Mouse (Mus musculus): ENCODE measurements around the gene Asgr1.
"Not testable (repeated sequence)": the region's sequence is repeated elsewhere in the genome, so short reads cannot be mapped to it uniquely, and the experiment has no call there.

Asgr1 gene

DNA sequence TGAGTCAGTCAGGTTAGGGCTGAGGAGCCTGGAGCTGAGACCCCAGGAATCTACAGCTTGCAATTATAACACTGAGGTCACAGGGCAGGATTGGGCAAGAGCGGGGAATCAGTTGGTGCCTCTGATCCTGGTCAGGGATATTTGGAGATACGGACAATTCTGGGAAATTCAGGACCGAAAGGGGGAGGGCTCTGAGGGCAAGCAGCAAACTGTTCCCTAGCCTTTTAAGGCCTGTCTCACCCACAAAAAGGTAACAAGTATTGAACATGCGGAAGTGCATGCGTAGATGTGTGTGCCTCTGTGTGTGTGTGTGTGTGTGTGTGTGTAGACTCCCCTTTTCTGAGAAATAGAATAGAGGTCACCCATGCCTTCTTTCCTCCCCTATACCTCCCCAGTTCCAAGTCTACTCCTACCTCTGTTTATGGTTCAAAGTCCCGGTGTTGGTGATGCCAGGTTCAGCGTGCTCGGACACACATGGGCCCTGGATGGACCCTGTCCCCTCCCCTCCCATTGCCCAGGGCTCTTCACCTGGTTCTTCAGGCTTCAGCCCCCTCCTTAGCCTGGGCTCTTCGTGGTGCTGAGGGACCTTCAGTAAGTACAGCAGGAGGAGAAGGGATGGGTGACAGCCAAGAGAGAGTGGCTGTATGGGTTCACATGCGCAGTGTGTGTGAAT lies at the start of gene Asgr1:
Asgr1 (plus strand) TSS at position 188 of the 673 bp plus-strand sequence.
- DNase-seq, result peak; percentile 20

DNA sequence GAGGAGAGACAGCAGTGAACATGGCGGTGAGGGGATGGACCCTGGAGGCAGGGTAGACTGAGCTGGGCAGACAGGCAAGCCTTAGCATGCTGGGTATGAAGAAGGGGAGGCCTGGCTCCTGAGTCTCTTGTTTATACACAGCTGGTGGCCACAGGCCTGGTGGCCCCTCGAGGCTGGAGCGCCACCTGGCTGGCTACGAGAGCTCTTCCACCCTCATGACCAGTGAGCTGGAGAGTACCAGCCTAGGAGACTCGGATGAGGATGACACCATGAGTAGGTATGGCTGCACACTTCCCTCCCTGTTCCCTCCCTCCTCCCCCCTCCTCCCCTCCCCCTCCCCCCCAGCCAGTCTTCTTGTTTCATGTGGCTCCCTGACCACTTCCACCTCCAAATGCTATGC lies 48.4 kb upstream of the Asgr1 start:
- no peak for DNase-seq

DNA sequence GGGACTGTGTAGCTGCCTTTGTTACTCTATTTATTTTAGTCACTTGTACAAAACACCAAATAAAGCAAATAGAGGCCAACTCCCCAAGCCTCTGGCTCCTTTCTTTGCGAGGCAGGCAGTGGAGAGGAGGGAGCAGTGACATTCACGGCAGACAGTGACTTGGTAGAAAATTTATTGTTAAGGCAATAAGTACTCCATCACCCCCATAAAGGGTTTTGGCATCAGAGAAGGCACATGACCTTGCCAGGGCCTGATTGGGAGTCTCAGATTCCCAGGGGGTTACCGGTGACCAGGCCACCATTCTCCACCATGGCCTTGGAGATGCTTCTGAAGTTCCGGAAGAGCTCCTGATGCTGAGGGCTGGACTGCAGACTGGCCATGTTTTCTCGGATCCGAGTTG lies 43.9 kb upstream of the Asgr1 start:
- DNase-seq, result no peak

DNA sequence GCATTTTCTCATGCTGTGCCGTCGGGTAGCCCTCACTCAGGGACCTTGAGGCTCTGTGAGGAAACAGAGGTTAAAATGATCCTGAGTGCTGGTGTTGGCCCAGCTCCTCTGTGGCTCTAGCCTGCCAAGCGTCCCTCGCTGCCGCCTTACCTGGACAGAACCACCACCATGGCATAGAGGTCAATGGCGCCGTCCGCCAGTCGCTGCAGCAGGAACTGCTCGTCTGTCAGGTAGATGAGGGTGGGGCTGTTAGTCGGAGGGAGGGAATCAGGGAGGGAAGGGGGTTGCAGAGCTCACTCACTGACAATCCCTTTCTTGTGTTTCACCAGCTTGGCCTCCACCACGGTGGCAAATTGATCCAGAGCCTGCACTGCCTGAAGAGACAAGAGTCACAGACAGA lies 43.3 kb upstream of the Asgr1 start:
- no peak for DNase-seq

DNA sequence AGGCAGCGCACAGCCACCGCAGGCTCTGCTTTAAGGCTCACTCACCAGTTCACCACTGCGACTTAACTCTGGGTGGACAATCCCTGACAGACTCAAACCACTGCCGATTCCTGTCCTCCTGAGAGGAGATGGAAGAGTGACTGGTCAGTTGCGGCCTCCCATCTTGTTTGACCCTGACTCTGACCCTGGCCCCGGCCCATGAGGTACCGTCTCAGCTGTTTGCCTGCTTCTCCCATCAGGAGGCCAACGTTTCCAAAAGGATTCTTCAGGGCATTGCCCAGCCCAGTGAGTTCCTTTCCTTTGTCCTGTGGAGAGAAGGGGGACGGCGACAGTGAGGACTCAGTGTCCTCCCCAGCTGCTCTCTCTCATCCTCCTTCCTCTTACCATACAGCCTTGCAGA lies 42.9 kb upstream of the Asgr1 start:
- DNase-seq, result no peak

DNA sequence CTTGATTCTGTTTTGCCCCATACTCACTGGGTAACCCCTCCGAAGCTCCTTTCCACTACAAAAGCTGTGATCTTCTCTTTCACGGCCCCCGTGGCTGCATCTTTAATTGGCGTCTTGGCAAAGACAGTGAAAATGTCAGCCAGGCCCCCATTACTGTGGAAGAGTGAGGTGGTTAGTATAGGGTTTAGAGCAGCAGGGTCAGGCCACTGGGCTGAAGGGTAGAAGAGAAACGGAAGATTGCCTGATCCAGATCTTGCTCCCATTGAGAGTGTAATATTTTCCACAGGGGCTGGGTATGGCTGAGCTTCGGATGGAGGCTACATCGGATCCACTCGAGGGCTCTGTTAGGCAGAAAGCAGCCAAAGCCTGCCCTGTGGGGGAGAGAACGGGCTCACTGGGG lies 41.0 kb upstream of the Asgr1 start:
- no peak for DNase-seq

DNA sequence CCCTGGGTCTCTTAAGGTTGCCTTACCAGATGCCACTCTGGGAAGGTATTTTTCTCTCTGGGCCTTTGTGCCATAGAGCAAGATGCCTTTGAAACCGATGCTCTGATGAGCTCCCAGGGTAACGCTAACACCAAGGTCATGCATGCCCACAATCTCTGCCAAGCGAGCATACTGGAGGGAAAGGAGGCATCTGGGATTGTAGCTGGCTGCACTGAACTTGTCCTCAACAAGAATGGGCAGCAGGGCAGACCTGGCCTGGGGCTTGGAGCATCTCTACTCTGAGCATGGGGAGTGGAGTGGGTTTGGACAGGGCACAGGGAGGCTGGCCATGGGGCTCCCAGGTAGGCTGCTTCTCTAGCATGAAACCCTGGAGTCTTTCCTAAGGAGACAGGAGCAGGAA lies 40.5 kb upstream of the Asgr1 start:
- DNase-seq, result no peak

DNA sequence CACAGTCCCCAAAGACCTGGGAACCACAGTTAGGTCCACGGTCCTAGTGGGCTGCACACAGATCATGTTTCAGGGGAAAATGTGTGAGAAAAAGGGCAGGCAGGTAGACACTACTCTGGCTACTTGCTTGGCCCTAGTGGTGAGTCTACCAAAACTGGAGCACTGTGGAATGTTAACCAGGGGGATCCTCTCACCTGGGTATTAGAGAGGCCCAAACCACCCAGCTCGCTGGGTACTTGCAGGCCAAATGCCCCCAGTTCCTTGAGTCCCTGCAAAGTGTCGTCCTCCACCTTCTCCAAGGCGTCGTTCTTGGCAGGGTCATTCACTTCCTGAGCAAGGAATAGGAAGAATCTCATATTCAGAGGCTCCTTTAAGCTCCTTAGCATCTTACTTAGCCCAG lies 39.8 kb upstream of the Asgr1 start:
- no peak for DNase-seq

DNA sequence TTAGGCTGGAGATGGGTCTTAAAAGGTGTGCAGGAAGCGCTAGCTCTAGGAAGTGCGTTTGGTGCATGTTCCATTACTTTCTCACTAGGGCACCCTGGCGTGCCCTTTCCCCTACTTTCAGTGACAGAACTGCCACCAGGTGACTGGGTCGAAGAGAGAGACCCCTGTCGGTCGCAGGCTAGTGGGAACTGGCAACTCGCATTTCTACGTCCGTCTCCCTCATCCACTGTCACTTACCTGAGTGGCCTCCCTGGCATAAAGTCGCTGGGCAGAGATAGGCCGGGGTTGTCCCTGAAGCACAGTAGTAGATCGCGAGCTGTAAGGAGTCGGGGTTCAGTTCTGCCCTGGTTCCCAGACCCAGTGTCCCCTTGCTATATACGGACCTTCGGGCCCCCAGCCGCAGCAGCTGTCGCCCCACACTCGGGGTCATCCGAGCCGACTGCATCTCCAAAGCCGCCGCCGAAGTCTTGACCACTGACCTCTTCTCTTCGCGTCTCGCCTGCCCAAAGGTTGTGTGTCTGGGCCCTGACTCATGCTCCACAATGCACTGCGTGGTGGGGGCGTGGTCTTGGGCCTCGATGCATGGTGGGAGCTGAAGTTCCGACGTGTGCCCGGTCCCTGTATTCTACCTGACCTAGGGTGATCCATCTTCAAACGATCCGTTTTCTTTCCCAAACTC lies 38.9 kb upstream of the Asgr1 start, which contains the start of gene Acadvl:
Acadvl (minus strand) TSS at position 532 of the 679 bp plus-strand sequence.
- peak; percentile 92 for DNase-seq

DNA sequence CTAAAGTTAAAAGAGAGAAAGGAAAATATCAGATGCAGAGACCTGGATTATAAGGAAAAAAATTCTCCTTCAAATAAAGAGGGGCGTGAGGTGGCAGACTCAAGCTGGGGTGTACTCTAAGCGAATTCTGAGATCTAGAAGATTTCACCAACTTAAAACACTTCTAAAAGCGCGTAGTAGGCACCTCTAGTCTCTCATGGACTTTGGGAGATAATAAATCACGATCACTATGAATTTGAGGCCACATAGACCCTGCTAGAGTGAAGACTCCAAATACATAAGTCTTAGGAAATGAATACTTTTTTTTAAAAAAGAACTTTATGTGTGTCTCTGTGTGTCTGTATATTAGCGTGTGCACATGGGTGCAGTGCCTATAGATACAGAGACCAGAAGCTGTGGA lies 38.2 kb upstream of the Asgr1 start:
- DNase-seq, result no peak

DNA sequence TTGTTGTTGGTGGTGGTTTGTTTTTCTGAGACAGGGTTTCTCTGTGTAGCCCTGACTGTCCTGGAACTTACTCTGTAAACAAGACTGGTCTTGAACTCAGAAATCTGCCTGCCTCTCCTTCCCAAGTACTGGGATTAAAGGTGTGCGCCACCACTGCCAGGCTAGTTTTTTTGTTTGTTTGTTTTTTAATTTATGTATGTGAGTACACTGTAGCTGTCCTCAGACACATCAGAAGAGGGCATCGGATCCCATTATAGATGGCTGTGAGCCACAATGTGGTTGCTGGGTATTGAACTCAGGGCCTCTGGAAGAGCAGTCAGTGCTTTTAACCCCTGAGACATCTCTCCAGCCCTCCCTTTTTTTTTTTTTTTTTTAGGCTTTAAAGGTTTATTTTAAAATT lies 37.7 kb upstream of the Asgr1 start:
- not testable (repeated sequence) for DNase-seq

DNA sequence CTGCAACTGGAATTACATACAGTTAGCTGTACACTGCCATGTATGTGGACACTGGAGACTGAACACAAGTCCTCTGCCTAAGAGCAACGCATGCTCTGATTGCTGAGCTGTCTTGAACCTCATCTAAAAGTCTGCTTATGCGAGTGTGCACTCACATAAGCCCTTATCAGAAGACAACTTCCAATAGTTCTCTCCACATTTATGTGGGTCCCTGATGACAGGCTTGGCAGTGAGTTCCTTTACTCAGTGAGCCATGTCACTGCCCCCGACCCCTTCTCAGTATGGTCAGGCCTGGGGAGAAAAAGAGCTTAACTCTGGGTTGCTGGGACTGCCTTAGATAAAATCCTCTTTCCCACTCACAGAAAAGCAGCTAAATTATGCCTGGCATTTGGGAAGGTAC lies 37.2 kb upstream of the Asgr1 start, which contains the start of gene Dlg4:
Dlg4 (plus strand) TSS at position 274 of the 400 bp plus-strand sequence.
- no peak for DNase-seq

DNA sequence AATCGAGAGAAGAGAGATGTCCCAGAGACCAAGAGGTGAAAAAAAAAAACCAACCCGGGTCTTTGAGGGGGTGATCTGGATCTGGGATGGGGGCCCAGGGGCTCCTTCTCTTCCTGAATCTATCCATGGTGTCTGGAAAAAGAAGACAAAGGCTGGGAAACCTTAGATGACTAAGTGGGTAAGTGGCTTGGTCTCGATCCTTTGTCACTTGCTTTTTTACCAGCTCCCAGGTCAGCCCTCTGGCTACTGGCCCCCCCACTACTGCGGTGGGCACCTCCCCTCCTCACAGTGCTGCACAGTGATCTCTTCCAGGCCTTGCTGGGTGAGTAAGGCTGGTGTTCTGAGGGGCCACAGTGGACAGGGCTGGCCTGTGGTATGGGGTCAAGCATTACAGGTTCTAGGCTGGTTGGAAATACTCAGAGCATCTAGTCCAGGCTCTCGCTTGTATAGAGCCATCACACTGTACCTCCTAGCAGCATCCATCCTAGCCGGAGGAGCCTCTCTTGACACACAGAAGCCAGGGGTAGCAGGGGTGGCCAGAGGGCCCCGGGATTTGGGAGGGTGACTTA lies 36.6 kb upstream of the Asgr1 start:
- DNase-seq, result no peak

DNA sequence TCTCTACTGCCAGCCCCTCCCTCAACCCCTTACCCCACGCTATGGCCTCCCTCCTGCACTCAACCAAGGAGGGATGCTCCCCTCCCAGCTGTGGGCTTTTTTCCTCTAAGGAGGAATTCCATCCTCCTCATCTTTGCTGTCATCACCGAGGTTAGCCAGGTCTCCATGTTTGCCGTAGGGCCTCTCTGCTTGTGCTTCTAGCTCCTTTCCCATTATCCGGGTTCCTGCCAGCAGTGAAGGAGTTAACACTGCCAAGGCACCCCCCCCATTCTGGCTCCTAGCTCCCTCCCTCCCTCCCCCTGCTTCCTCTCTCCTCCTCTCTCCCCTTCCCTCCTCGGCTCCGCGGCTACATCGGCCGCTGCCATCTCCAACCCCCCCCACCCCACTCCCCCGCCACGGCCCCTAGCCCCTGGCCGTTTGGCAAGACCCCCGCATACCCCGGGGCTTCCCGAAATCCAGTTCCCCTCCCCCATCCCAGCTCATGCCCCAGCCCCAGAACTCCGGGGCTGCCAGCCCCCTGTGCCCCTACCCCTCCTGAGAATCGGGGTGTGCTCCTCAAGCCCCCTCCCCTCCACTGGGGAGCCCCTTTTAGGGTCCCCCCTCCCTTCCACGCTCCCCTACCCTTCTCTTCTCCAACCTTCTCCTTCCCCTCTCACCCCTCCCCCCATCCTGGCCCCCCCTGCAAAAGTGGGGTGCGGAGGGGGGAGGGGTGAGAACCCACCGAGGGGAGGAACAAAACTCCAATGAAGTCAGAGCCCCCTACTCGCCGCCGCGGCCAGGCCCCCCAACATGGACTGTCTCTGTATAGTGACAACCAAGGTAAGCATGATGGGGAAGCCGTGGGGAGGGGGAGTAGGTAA lies 35.5 kb upstream of the Asgr1 start:
- no peak for DNase-seq

DNA sequence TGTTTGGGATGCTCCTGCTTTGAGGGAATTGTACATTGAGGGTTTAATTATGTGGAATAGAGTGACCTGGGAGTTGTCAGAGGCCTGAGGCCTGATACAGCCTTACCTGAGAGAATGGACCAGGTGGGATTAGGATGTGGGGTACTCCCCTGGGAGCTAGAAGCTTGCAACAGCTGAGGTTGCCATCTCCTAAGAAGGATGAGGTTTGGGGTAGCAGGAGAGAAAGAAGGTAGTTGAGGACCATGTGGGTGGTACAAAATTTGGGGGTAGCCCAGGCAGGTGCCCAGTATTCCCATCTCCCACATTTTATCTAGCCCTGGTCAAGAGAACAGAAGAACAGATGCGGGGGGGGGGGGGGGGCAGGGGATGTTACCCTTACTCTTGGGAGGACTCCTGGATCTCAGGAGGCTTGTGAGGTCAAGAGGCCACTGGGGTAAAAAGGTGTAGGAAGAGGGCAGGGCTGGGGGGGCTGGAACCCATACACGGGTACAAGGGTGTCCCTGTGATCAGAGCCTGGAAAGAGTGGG lies 34.3 kb upstream of the Asgr1 start:
- no peak for DNase-seq

DNA sequence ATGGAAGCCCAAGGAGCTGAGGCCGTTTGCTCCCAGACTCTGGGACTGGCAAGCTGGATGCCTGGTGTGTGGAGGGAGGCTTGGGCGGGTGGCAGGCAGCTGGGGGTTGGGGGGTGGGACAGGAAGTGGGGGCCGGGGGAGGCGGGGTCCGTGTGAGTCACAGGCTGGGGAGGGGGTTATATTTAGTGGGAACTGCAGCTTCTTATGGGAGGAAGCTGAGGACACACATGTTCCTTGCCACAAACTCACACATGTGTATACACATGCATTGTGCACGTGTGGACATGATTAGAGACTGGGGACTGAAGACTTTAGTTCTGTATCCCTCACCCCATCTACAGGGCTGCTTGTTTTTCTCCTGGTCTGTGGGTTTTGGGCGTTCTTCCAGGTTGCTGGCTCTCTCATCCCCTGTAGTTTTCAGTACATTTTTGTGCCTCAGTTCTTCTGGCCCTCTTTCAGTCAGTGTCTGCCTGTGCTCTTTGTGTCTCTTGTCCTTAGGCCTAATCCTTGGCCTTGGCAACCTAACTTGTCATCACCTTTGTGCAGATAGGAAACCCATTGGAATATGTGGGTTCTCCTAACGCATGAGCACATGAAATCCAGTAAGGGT lies 33.8 kb upstream of the Asgr1 start:
- DNase-seq, result no peak

DNA sequence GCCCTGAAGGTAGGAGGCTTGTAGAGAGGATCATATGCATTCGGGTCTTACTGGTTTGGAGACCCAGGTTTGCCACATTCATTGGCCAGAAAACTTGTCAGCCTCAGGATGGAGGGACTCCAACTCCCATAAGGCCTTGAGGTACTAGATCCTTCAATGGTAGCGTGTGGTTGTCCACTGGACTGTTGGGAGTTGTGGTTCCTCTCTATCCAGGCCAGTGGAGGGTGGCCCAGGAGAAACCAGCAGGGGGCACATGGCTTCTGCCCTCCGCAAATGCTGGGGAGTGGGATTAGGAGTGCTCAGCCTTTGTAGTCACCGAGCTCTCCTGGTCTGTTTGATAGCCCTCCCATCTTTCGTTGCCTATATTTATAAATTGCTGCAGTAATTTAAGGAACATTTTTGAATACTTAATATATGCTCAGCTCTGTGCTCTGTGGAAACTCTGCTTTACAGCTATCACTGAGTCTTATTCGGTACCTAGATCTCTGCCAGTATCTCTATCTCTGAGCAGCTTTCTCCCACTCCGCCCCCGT lies 33.1 kb upstream of the Asgr1 start:
- peak; percentile 75 for DNase-seq

DNA sequence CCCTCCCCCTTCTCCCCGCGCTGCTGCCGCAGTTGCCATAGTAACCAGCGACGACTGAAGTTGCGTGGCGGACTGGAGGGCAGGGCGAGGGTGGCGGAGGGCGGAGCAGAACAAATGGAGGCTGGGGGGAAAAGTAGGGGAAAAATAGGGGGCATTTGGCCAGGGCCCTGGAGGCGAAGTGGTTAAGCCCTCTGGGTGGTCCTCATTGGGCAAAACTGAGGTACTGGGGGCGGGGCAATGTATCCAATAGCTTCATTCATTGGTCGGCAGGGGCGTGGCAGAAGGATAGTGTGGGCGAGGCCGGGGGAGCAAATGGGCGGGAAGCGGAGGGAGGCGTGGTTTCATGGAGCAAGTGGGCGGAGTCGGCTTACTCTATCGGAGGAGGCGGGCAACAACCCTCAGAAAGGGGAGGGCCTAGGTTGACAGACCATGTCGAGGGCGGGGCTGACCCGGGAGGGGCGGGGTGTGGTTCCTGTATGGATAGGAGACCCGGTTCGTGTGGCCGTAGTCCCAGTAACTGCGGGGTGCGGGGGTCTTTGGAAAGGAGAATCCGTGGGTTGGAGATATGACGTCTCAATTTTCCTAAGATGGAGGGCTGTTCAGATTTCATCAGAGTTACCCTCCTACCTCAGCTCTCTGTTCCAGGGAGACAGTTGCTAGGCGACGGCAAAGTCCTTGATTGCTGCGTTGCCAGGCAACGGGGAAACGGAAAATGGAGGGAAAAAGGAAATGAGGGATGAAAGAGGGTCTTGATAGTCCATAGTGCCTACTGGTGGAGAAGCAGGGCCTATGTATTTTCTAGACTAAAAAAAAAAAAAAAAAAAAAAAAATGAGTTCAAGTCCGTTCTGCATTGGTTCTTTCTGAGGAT lies 32.4 kb upstream of the Asgr1 start:
- DNase-seq, result peak; percentile 96

DNA sequence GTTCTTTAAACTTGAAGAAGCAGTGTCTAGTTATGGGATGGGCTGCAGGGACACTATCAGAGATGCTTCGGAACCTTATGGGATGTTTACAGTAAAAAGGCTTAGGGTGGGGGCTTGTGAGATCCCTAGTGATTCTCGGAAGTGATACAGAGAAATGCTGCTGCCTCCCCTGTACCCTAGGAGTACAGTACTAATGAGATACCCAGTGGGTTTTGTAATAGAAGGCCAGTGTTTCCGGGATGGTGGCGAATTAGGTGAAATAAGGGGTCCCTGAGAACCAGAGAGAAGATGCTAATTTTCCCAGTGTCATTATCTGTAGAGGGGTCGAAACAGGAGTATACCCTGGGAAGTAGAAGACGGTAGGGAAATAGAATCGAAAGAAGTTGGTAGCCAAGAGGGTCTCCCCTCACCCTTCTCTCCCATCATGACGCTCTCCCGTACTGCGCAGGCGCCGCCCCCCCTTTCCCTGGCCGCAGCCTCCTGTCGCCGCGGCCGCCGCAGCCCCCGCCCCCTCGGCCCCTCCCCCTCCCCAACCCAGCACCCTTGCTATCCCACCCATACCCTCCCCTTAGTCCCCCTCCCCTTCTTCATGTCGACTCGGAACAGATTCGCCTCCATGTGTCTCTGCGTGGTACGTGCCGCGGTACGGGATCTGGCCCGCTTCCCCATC lies 30.3 kb upstream of the Asgr1 start:
- no peak for DNase-seq

DNA sequence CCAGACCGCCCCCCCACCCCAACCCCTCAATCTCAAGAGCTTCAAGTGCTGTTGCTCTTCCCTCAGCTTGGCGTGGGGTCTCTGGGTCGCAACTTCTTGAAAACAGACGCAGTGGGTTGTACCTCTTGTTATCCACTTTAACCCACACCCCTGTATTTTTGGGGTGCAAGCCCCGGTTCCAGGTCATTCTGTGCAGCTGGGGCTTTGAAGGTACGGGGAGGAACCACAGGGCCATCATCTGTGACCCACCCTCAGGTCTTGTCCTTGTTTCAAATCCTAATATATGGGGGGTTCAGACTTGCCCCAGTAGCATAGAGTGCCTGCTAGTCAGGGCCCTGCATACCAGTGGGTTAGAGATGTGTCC lies 29.8 kb upstream of the Asgr1 start:
- DNase-seq, result no peak

DNA sequence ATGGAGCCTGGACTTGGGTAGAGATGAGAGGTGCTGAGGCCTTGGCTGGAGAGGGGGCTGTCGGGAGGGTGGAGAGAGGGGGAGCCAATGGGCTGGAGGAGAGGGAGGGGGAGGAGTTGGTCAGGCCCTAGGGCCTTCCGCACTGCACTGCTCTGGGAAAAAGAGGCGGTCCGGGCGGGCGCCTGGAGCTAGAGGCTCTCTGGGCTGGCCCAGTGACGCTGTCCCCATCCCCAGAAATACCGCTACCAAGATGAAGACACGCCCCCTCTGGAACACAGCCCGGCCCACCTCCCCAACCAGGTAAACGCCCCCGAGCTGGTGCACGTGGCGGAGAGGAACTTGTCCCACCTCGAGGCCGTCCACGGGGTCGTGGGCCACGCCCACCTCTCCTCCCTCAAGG lies 27.2 kb upstream of the Asgr1 start:
- DNase-seq, result no peak

All from kidney, adult 18-20 months (tissue).